Mouse (Mus musculus): Measurements from ENCODE around the gene Dcp1a. TPM values are rescaled to one million over a fixed set of nuclear protein-coding genes. Genes with fewer than 3 reads are reported as not detected.

Dcp1a gene
- 18.1 and 20.0 TPM in 2 replicates for polyA plus RNA-seq (2015; fragmentation: Nextera tagmentation; extraction: Ambion mirVana)

- under 1% methylated on average over 39 of the region's 39 CpGs for WGBS
These were observed at the start of gene Dcp1a for GRCm38 (mm10) chr14:30479361-30479948. TSS of gene Dcp1a (plus strand) at chr14:30479535.

GRCm38 (mm10) chr14:30429606-30430005, 49.7 kb upstream of the Dcp1a start:
- Histone ChIP-seq H3K27ac (no peak overlapping the region), H3K9me3 (no peaks in the 10 kb centered on the region), H3K9ac (no peak overlapping the region), H3K36me3 (no peaks in the 10 kb centered on the region), H3K4me1 (replicated peaks) (no peaks in the 10 kb centered on the region), H3K4me2 (replicated peaks) (0 out of 2 replicates have a peak overlapping the region, but pooled peaks have one; percentile 3), H3K27me3 (replicated peaks) (no peaks in the 10 kb centered on the region), H3K4me3 (replicated peaks) (no peak overlapping the region)
- 49% methylated on average over 9 of the region's 9 CpGs for WGBS
- ATAC-seq: peak; percentile 34; the same call in 1 of the 2 replicates

More at GRCm38 (mm10) chr14:30479361-30479948, at the start of gene Dcp1a:
- no peaks in the 10 kb centered on the region for H3K4me1 ChIP-seq (replicated peaks)
- H3K4me2 ChIP-seq (replicated peaks): peak within 1 kb of the TSS; percentile 71
- H3K27ac ChIP-seq: peak within 1 kb of the TSS; percentile 81
- no peaks in the 10 kb centered on the region for H3K36me3 ChIP-seq
- no peaks in the 10 kb centered on the region for H3K27me3 ChIP-seq (replicated peaks)
- H3K9ac ChIP-seq: peak within 1 kb of the TSS; percentile 88
- H3K4me3 ChIP-seq (replicated peaks): peak within 1 kb of the TSS; percentile 76
- ATAC-seq: peak; percentile 100
- H3K9me3 ChIP-seq: no peaks in the 10 kb centered on the region

- 81% methylated on average over 9 of the region's 9 CpGs for WGBS
- H3K4me2 ChIP-seq (replicated peaks): no peak overlapping the region
- no peak overlapping the region for H3K27ac ChIP-seq
- H3K4me1 ChIP-seq (replicated peaks): no peaks in the 10 kb centered on the region
- H3K4me3 ChIP-seq (replicated peaks): no peak overlapping the region
- H3K9ac ChIP-seq: no peak overlapping the region
- no peaks in the 10 kb centered on the region for H3K9me3 ChIP-seq
- ATAC-seq: no peak
- no peaks in the 10 kb centered on the region for H3K36me3 ChIP-seq
- H3K27me3 ChIP-seq (replicated peaks): no peaks in the 10 kb centered on the region
These were observed 49.3 kb upstream of the Dcp1a start for GRCm38 (mm10) chr14:30430026-30430425.

- H3K4me3 ChIP-seq (replicated peaks): no peak overlapping the region
- no peaks in the 10 kb centered on the region for H3K4me1 ChIP-seq (replicated peaks)
- no peak for ATAC-seq
- H3K27ac ChIP-seq: no peak overlapping the region
- no peaks in the 10 kb centered on the region for H3K9me3 ChIP-seq
- no peak overlapping the region for H3K4me2 ChIP-seq (replicated peaks)
- H3K9ac ChIP-seq: no peak overlapping the region
- WGBS: 81% methylated on average over 5 of the region's 5 CpGs
- no peaks in the 10 kb centered on the region for H3K36me3 ChIP-seq
- H3K27me3 ChIP-seq (replicated peaks): no peaks in the 10 kb centered on the region
These were observed 48.9 kb upstream of the Dcp1a start for GRCm38 (mm10) chr14:30430446-30430845.

GRCm38 (mm10) chr14:30435316-30435715, 44.0 kb upstream of the Dcp1a start:
- no peak for ATAC-seq
- Histone ChIP-seq H3K4me2 (replicated peaks) (no peak overlapping the region), H3K9ac (no peak overlapping the region), H3K4me1 (replicated peaks) (no peaks in the 10 kb centered on the region), H3K27me3 (replicated peaks) (no peaks in the 10 kb centered on the region), H3K36me3 (no peaks in the 10 kb centered on the region), H3K27ac (no peak overlapping the region), H3K4me3 (replicated peaks) (no peak overlapping the region), H3K9me3 (no peaks in the 10 kb centered on the region)
- 83% methylated on average over 5 of the region's 5 CpGs for WGBS

- H3K4me3 ChIP-seq (replicated peaks): no peak overlapping the region
- no peaks in the 10 kb centered on the region for H3K27me3 ChIP-seq (replicated peaks)
- no peaks in the 10 kb centered on the region for H3K4me1 ChIP-seq (replicated peaks)
- no peaks in the 10 kb centered on the region for H3K9me3 ChIP-seq
- H3K36me3 ChIP-seq: no peaks in the 10 kb centered on the region
- no peak overlapping the region for H3K4me2 ChIP-seq (replicated peaks)
- peak; percentile 49; the same call in 1 of the 2 replicates for ATAC-seq
- no peak overlapping the region for H3K27ac ChIP-seq
- 61% methylated on average over 3 of the region's 3 CpGs for WGBS
- H3K9ac ChIP-seq: no peak overlapping the region
These were observed 39.4 kb upstream of the Dcp1a start for GRCm38 (mm10) chr14:30439915-30440314.

- Histone ChIP-seq H3K9ac (no peak overlapping the region), H3K36me3 (no peaks in the 10 kb centered on the region), H3K4me1 (replicated peaks) (no peaks in the 10 kb centered on the region), H3K27me3 (replicated peaks) (no peaks in the 10 kb centered on the region), H3K9me3 (no peaks in the 10 kb centered on the region), H3K27ac (no peak overlapping the region), H3K4me3 (replicated peaks) (no peak overlapping the region), H3K4me2 (replicated peaks) (peak overlapping the region; percentile 26; the same call in 1 of the 2 replicates)
- 16% methylated on average over 13 of the region's 13 CpGs for WGBS
- ATAC-seq: no peak
These were observed 23.3 kb upstream of the Dcp1a start for GRCm38 (mm10) chr14:30455801-30456595.

- no peak overlapping the region for H3K27ac ChIP-seq
- WGBS: 73% methylated on average over 7 of the region's 7 CpGs
- H3K9me3 ChIP-seq: no peaks in the 10 kb centered on the region
- no peaks in the 10 kb centered on the region for H3K36me3 ChIP-seq
- no peak overlapping the region for H3K4me2 ChIP-seq (replicated peaks)
- ATAC-seq: no peak
- H3K4me3 ChIP-seq (replicated peaks): no peak overlapping the region
- no peaks in the 10 kb centered on the region for H3K4me1 ChIP-seq (replicated peaks)
- H3K9ac ChIP-seq: no peak overlapping the region
- no peaks in the 10 kb centered on the region for H3K27me3 ChIP-seq (replicated peaks)
These were observed 21.9 kb upstream of the Dcp1a start for GRCm38 (mm10) chr14:30457436-30457835.

GRCm38 (mm10) chr14:30457897-30458296, 21.4 kb upstream of the Dcp1a start:
- Histone ChIP-seq H3K4me3 (replicated peaks) (no peak overlapping the region), H3K4me2 (replicated peaks) (no peak overlapping the region), H3K36me3 (no peaks in the 10 kb centered on the region), H3K4me1 (replicated peaks) (no peaks in the 10 kb centered on the region), H3K27ac (no peak overlapping the region), H3K27me3 (replicated peaks) (no peaks in the 10 kb centered on the region), H3K9ac (no peak overlapping the region), H3K9me3 (no peaks in the 10 kb centered on the region)
- ATAC-seq: no peak
- WGBS: 32% methylated on average over 2 of the region's 2 CpGs

GRCm38 (mm10) chr14:30458820-30459219, 20.5 kb upstream of the Dcp1a start:
- no peaks in the 10 kb centered on the region for H3K36me3 ChIP-seq
- no peak overlapping the region for H3K9ac ChIP-seq
- WGBS: 73% methylated on average over 3 of the region's 3 CpGs
- H3K9me3 ChIP-seq: no peaks in the 10 kb centered on the region
- no peak for ATAC-seq
- no peak overlapping the region for H3K27ac ChIP-seq
- H3K4me1 ChIP-seq (replicated peaks): no peaks in the 10 kb centered on the region
- no peak overlapping the region for H3K4me3 ChIP-seq (replicated peaks)
- no peak overlapping the region for H3K4me2 ChIP-seq (replicated peaks)
- no peaks in the 10 kb centered on the region for H3K27me3 ChIP-seq (replicated peaks)

GRCm38 (mm10) chr14:30459891-30460523, 19.3 kb upstream of the Dcp1a start:
- 5% methylated on average over 14 of the region's 14 CpGs for WGBS
- Histone ChIP-seq H3K27ac (no peak overlapping the region), H3K9me3 (no peaks in the 10 kb centered on the region), H3K9ac (no peak overlapping the region), H3K27me3 (replicated peaks) (no peaks in the 10 kb centered on the region), H3K36me3 (no peaks in the 10 kb centered on the region), H3K4me1 (replicated peaks) (no peaks in the 10 kb centered on the region), H3K4me2 (replicated peaks) (peak overlapping the region; percentile 11; the same call in 1 of the 2 replicates), H3K4me3 (replicated peaks) (no peak overlapping the region)
- peak; percentile 78 for ATAC-seq

GRCm38 (mm10) chr14:30463312-30463711, 16.0 kb upstream of the Dcp1a start:
- no peak overlapping the region for H3K4me2 ChIP-seq (replicated peaks)
- no peak for ATAC-seq
- H3K27ac ChIP-seq: no peak overlapping the region
- no peak overlapping the region for H3K4me3 ChIP-seq (replicated peaks)
- H3K27me3 ChIP-seq (replicated peaks): no peaks in the 10 kb centered on the region
- H3K36me3 ChIP-seq: no peaks in the 10 kb centered on the region
- no peaks in the 10 kb centered on the region for H3K9me3 ChIP-seq
- no peak overlapping the region for H3K9ac ChIP-seq
- 83% methylated on average over 4 of the region's 4 CpGs for WGBS
- H3K4me1 ChIP-seq (replicated peaks): no peaks in the 10 kb centered on the region

All from intestine, embryonic 15.5 days (tissue).